Comparison of ENCODE assay signal across 9 mouse cellular contexts in genomic region chr11:34181214-34182117, GRCm38 (mm10). TPM values are rescaled to one million over a fixed set of nuclear protein-coding genes. Genes with fewer than 3 reads are reported as not detected.
DNase-seq lines count a peak whose midpoint lies in the region; ATAC-seq lines count a peak whose summit lies in the region.
"Had no signal": no experiment of that assay in that cellular context is flagged by ENCODE, and none has a peak within 500 bp of the region (broad histone marks: within the 10 kb centered on the region; RNA-seq: fewer than 3 reads in every experiment).

No protein-coding gene starts in this region.

- no peaks in the 10 kb centered on the region for H3K9me3 ChIP-seq in forebrain, embryonic 13.5 days (replicated peaks)
- H3K9me3 ChIP-seq in forebrain, embryonic 11.5 days (ENCODE audit: control insufficient read depth, low read length) = no peaks in the 10 kb centered on the region
- no peaks in the 10 kb centered on the region for H3K9me3 ChIP-seq in lung, embryonic 16.5 days (ENCODE audit: control insufficient read depth, low read length)
- H3K9me3 ChIP-seq: liver, embryonic 13.5 days had no signal

- no peak for DNase-seq in forebrain, embryonic 11.5 days (ENCODE audit: low spot score)
- DNase-seq in fat pad, adult 2 months (ENCODE audit: extremely low read depth, low read depth, low spot score) = peak; percentile 56
- DNase-seq in heart, postnatal 14 days = peak; percentile 62 to 64
- DNase-seq in kidney, postnatal 14 days = peak; percentile 75
- peak; percentile 20 to 27 for DNase-seq in right cerebral cortex, adult 2 months (ENCODE audit: low spot score in 2 of 2)
- DNase-seq: liver, embryonic 13.5 days had no signal

- intact Hi-C loops in heart, postnatal 14 days (cut with DNase I) = no loop called here

- no peaks in the 10 kb centered on the region for H3K36me3 ChIP-seq in forebrain, embryonic 13.5 days (ENCODE audit: poor library complexity, severe bottlenecking)
- no peaks in the 10 kb centered on the region for H3K36me3 ChIP-seq in forebrain, embryonic 11.5 days (ENCODE audit: control insufficient read depth, insufficient read depth, low read length)
- H3K36me3 ChIP-seq in lung, embryonic 16.5 days (ENCODE audit: control insufficient read depth, insufficient read depth, low read length) = no peaks in the 10 kb centered on the region
- H3K36me3 ChIP-seq: liver, embryonic 13.5 days had no signal

- peak; percentile 38; the same call in 1 of the 2 replicates for ATAC-seq in forebrain, embryonic 13.5 days
- ATAC-seq in forebrain, embryonic 11.5 days (replicated peaks; ENCODE audit: low FRiP score) = no peak
- peak; percentile 96 for ATAC-seq in lung, embryonic 16.5 days (ENCODE audit: low read depth)
- no peak for ATAC-seq in megakaryocyte progenitor cell, adult 5-6 weeks (replicated peaks; ENCODE audit: poor library complexity)

- H3K27me3 ChIP-seq in forebrain, embryonic 13.5 days = no peaks in the 10 kb centered on the region
- no peaks in the 10 kb centered on the region for H3K27me3 ChIP-seq in forebrain, embryonic 11.5 days (ENCODE audit: control insufficient read depth, insufficient read depth, low read length)
- no peaks in the 10 kb centered on the region for H3K27me3 ChIP-seq in lung, embryonic 16.5 days (ENCODE audit: control insufficient read depth, insufficient read depth, low read depth, low read length)
- H3K27me3 ChIP-seq: liver, embryonic 13.5 days had no signal

- H3K4me2 ChIP-seq in forebrain, embryonic 13.5 days = no peak overlapping the region
- no peak overlapping the region for H3K4me2 ChIP-seq in forebrain, embryonic 11.5 days (ENCODE audit: low read depth, low read length, severe bottlenecking)
- H3K4me2 ChIP-seq in lung, embryonic 16.5 days (ENCODE audit: low read depth, low read length) = no peak overlapping the region
- H3K4me2 ChIP-seq: liver, embryonic 13.5 days had no signal

- no peak overlapping the region for H3K4me3 ChIP-seq in forebrain, embryonic 13.5 days
- H3K4me3 ChIP-seq in forebrain, embryonic 11.5 days (ENCODE audit: low read depth, low read length) = no peak overlapping the region
- no peak overlapping the region for H3K4me3 ChIP-seq in lung, embryonic 16.5 days (ENCODE audit: low read length)
- H3K4me3 ChIP-seq: liver, embryonic 13.5 days had no signal

- no peak overlapping the region for H3K9ac ChIP-seq in forebrain, embryonic 13.5 days
- no peak overlapping the region for H3K9ac ChIP-seq in forebrain, embryonic 11.5 days (ENCODE audit: low read length)
- H3K9ac ChIP-seq in lung, embryonic 16.5 days (ENCODE audit: low read length) = no peak overlapping the region
- H3K9ac ChIP-seq: liver, embryonic 13.5 days had no signal

- no peak overlapping the region for H3K27ac ChIP-seq in forebrain, embryonic 13.5 days
- no peak overlapping the region for H3K27ac ChIP-seq in forebrain, embryonic 11.5 days (ENCODE audit: low read depth, low read length)
- peak overlapping the region; percentile 77 for H3K27ac ChIP-seq in lung, embryonic 16.5 days (ENCODE audit: low read length)
- H3K27ac ChIP-seq: liver, embryonic 13.5 days had no signal

- H3K4me1 ChIP-seq in forebrain, embryonic 13.5 days = peaks cover 13% of the 10 kb centered on the region
- no peaks in the 10 kb centered on the region for H3K4me1 ChIP-seq in forebrain, embryonic 11.5 days (replicated peaks; ENCODE audit: control insufficient read depth, insufficient read depth, low read length)
- peaks cover 13% of the 10 kb centered on the region for H3K4me1 ChIP-seq in lung, embryonic 16.5 days (replicated peaks; ENCODE audit: control insufficient read depth, insufficient read depth, low read length)
- H3K4me1 ChIP-seq: liver, embryonic 13.5 days had no signal

- 28% methylated on average over 8 of the region's 8 CpGs for WGBS in forebrain, embryonic 13.5 days
- WGBS in forebrain, embryonic 11.5 days = 35% methylated on average over 8 of the region's 8 CpGs
- 10% methylated on average over 8 of the region's 8 CpGs for WGBS in lung, embryonic 16.5 days

RNA-seq across cellular contexts. Expression of gene Foxi1, which starts 26.4 kb away (rescaled TPM):
- not detected in 2 replicates for polyA plus RNA-seq in forebrain, embryonic 13.5 days (2015; fragmentation: Nextera tagmentation; extraction: Ambion mirVana)
- not detected in 2 replicates for polyA plus RNA-seq in forebrain, embryonic 11.5 days (2014; fragmentation: Nextera tagmentation; extraction: Ambion mirVana)
- not detected for total RNA-seq in heart, postnatal 14 days (2021)
- polyA plus RNA-seq in lung, embryonic 16.5 days (2015; fragmentation: Nextera tagmentation; extraction: Ambion mirVana) = not detected in 2 replicates
- total RNA-seq in megakaryocyte progenitor cell, adult 5-6 weeks (2015) = not detected in 2 replicates
- not detected in 2 replicates for total RNA-seq in megakaryocyte progenitor cell, adult 5-6 weeks (2017)
- polyA plus RNA-seq: liver, embryonic 13.5 days had no signal

Comparison
In these comparisons a context has a peak if more than half of its experiments do, and no peak if none do; other contexts are left out.
1. ATAC-seq: peak in forebrain, embryonic 13.5 days (single experiment) and lung, embryonic 16.5 days (single experiment); none in forebrain, embryonic 11.5 days (single experiment) and megakaryocyte progenitor cell, adult 5-6 weeks (single experiment).